Mouse (Mus musculus) lung, embryonic 14.5 days (tissue): Measurements from ENCODE around the gene Vmn1r209. TPM values are rescaled to one million over a fixed set of nuclear protein-coding genes. Genes with fewer than 3 reads are reported as not detected.
"Not testable (repeated sequence)": the region's sequence is repeated elsewhere in the genome, so short reads cannot be mapped to it uniquely, and the experiment has no call there.

ENCODE experiments used
- ATAC-seq: fragments of 200-750 bp; cut with Nextera tagmentation; 2 replicates; pipeline ENCODE4 v1.8.0; 2017; ENCODE audit warnings: mild to moderate bottlenecking, moderate TSS enrichment, moderate library complexity; ENCODE audit not compliant: insufficient read depth
- DNase-seq: peaks from one replicate; pipeline ENCODE4 v3.0.0-alpha.2; 2015
- H3K27ac ChIP-seq: fragments of 300-500 bp; sonication (generic); 2 replicates; pipeline ENCODE4 v1.5.1; 2014; ENCODE audit warnings: low read depth, mild to moderate bottlenecking, moderate library complexity
- H3K27me3 ChIP-seq: fragments of 300-500 bp; sonication (generic); 2 replicates; pipeline ENCODE4 v1.6.1; 2014; ENCODE audit warnings: low read length, control low read depth; ENCODE audit not compliant: insufficient read depth
- H3K36me3 ChIP-seq: fragments of 300-500 bp; sonication (generic); 2 replicates; pipeline ENCODE4 v1.6.1; 2014; ENCODE audit warnings: control low read depth; ENCODE audit not compliant: insufficient read depth
- H3K4me1 ChIP-seq: fragments of 300-500 bp; sonication (generic); 2 replicates; pipeline ENCODE4 v1.6.1; 2014; ENCODE audit warnings: antibody characterized with exemption, control low read depth; ENCODE audit not compliant: insufficient read depth
- H3K4me2 ChIP-seq: fragments of 300-500 bp; sonication (generic); 2 replicates; pipeline ENCODE4 v1.6.1; 2014; ENCODE audit warnings: mild to moderate bottlenecking
- H3K4me3 ChIP-seq: fragments of 300-500 bp; sonication (generic); 2 replicates; pipeline ENCODE4 v1.5.1; 2014; ENCODE audit warnings: low read depth, low read length
- H3K9ac ChIP-seq: fragments of 300-500 bp; sonication (generic); 2 replicates; pipeline ENCODE4 v1.6.1; 2014
- H3K9me3 ChIP-seq: fragments of 300-500 bp; sonication (generic); 2 replicates; pipeline ENCODE4 v1.6.1; 2016; ENCODE audit warnings: low read depth, low read length, control low read depth
- WGBS: fragments of 180-500 bp; shearing (Covaris S2); extraction: QIAGEN DNeasy Blood & Tissue Kit; methylation state at CpG from one replicate; pipeline ENCODE4 v1.1.7; 2014; 5-methylcytosine and 5-hydroxymethylcytosine counted together
- polyA plus RNA-seq: library from polyadenylated mRNA; unstranded; fragments of >200 nt; fragmentation: Nextera tagmentation; extraction: Ambion mirVana; gene quantifications from 2 replicates; pipeline ENCODE4 v1.2.1, GENCODE M21; 2014

The Vmn1r209 gene
- polyA plus RNA-seq, 1 experiment from 2014 or later: not detected

GRCm38 (mm10) chr13:22771592-22771991 lies 37.9 kb downstream of the Vmn1r209 start:
- not testable (repeated sequence) for H3K36me3 ChIP-seq, H3K9ac ChIP-seq, H3K27me3 ChIP-seq, ATAC-seq, H3K4me1 ChIP-seq, H3K27ac ChIP-seq, DNase-seq, H3K9me3 ChIP-seq, H3K4me2 ChIP-seq, H3K4me3 ChIP-seq
- 67% methylated on average over 1 of the region's 2 CpGs for WGBS

Other genes with a start within 250 kb of the Vmn1r209 start
- not detected in 2 replicates for gene Vmn1r205, start 216.7 kb downstream of the Vmn1r209 start, polyA plus RNA-seq
- not detected in 2 replicates for gene Vmn1r206, start 185.4 kb downstream of the Vmn1r209 start, polyA plus RNA-seq
- gene Vmn1r207-ps, start 80.1 kb downstream of the Vmn1r209 start, polyA plus RNA-seq: not detected in 2 replicates
- not detected in 2 replicates for gene Vmn1r208, start 32.3 kb downstream of the Vmn1r209 start, polyA plus RNA-seq
- gene Vmn1r210, start 21.7 kb upstream of the Vmn1r209 start, polyA plus RNA-seq: not detected in 2 replicates
- not detected in 2 replicates for gene Vmn1r211, start 47.9 kb upstream of the Vmn1r209 start, polyA plus RNA-seq
- gene Vmn1r212, start 74.5 kb upstream of the Vmn1r209 start, polyA plus RNA-seq: not detected in 2 replicates
- gene Vmn1r213, start 198.0 kb upstream of the Vmn1r209 start, polyA plus RNA-seq: not detected in 2 replicates
- not detected in 2 replicates for gene Vmn1r214, start 220.7 kb upstream of the Vmn1r209 start, polyA plus RNA-seq